Mouse (Mus musculus) forebrain, embryonic 11.5 days (tissue): ENCODE data around the gene Ccser1. TPM values are rescaled to one million over a fixed set of nuclear protein-coding genes. Genes with fewer than 3 reads are reported as not detected.
"Not testable (repeated sequence)": the region's sequence is repeated elsewhere in the genome, so short reads cannot be mapped to it uniquely, and the experiment has no call there.

Experiments
- ATAC-seq: fragments of 200-750 bp; cut with Nextera tagmentation; replicated peaks from 2 replicates; pipeline ENCODE4 v1.8.0; 2017; ENCODE audit warnings: moderate TSS enrichment; ENCODE audit not compliant: low FRiP score
- DNase-seq: peaks from one replicate; pipeline ENCODE4 v3.0.0-alpha.2; 2017; ENCODE audit warnings: low spot score
- H3K27ac ChIP-seq: fragments of 300-500 bp; sonication (generic); 2 replicates; pipeline ENCODE4 v1.5.1; 2014; ENCODE audit warnings: low read depth, low read length
- H3K27me3 ChIP-seq: fragments of 300-500 bp; sonication (generic); 2 replicates; pipeline ENCODE4 v1.6.1; 2014; ENCODE audit warnings: mild to moderate bottlenecking, low read length, mixed read lengths; ENCODE audit not compliant: control insufficient read depth, insufficient read depth
- H3K36me3 ChIP-seq: fragments of 300-500 bp; sonication (generic); 2 replicates; pipeline ENCODE4 v1.6.1; 2014; ENCODE audit warnings: mild to moderate bottlenecking, low read length, moderate library complexity, mixed read lengths; ENCODE audit not compliant: control insufficient read depth, insufficient read depth
- H3K4me1 ChIP-seq: fragments of 300-500 bp; sonication (generic); replicated peaks from 2 replicates; pipeline ENCODE4 v1.6.1; 2014; ENCODE audit warnings: low read length, mixed read lengths; ENCODE audit not compliant: control insufficient read depth, insufficient read depth
- H3K4me2 ChIP-seq: fragments of 300-500 bp; sonication (generic); 2 replicates; pipeline ENCODE4 v1.6.1; 2014; ENCODE audit warnings: low read depth, mild to moderate bottlenecking, low read length, moderate library complexity, mixed read lengths; ENCODE audit not compliant: severe bottlenecking
- H3K4me3 ChIP-seq: fragments of 300-500 bp; sonication (generic); 2 replicates; pipeline ENCODE4 v1.5.1; 2014; ENCODE audit warnings: low read depth, low read length
- H3K9ac ChIP-seq: fragments of 300-500 bp; sonication (generic); 2 replicates; pipeline ENCODE4 v1.6.1; 2014; ENCODE audit warnings: low read length
- H3K9me3 ChIP-seq: fragments of 300-500 bp; sonication (generic); 2 replicates; pipeline ENCODE4 v1.6.1; 2016; ENCODE audit warnings: low read length, mixed read lengths; ENCODE audit not compliant: control insufficient read depth
- WGBS: fragments of 180-500 bp; shearing (Covaris S2); extraction: QIAGEN DNeasy Blood & Tissue Kit; methylation state at CpG from one replicate; pipeline ENCODE4 v1.1.7; 2014; 5-methylcytosine and 5-hydroxymethylcytosine counted together
- polyA plus RNA-seq: library from polyadenylated mRNA; unstranded; fragments of >200 nt; fragmentation: Nextera tagmentation; extraction: Ambion mirVana; gene quantifications from 2 replicates; pipeline ENCODE4 v1.2.1, GENCODE M21; 2014

The Ccser1 gene
- polyA plus RNA-seq, 1 experiment from 2014 or later, result 15.3 TPM

DNA sequence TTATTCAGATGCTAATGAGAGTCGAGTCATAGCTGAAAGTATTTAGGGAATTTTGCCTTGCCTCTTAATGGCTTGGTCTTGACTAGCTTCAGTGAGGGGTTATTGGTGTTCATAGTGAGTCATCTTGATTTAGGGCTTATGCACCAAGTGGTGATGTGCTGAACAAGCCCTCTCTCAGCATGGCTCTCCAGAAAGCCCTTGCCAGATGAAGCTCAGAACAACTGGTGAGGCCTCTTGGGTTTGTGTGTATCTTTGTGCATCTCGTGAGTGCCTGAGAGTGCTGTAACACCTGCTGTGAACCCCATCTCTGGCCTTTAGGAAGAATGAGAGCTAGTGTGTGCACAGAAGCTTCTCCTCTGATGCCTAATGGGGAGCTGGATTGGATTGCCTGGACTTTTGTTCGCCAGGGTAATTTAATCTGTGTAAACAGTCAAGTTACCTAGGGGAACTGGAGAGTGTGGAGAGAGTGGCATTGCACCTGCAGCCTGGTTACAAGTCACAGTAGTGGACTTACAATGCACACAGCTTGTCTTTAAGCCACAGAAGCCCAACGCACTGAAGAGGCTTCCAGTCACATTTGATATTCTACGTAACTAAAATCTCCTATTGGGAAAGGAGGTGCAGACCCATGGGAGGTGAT is 53.5 kb downstream of the Ccser1 start:
- no peak for DNase-seq

DNA sequence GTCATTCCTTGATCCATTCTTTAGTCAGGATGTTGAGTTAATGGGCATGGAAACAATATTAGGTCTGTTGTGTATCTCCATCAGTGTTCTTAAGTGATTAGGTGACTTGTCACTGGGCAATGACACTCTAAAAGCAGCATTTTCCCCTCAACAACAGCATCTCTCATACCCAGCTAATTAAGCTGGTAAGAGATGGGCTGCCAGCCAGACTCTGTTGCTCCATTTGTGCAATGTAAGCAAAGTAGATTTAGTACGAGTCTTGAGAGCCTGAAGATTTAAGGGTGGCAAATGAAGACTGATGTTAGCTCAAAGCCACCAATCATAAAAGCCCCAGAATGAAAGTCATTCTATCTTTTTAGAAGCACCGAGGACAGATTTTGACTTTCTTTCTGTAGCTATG is 60.5 kb downstream of the Ccser1 start:
- H3K4me1 ChIP-seq, result no peaks in the 10 kb centered on the region
- no peak for ATAC-seq
- H3K4me2 ChIP-seq, result no peak overlapping the region
- H3K36me3 ChIP-seq, result no peaks in the 10 kb centered on the region
- H3K27me3 ChIP-seq, result no peaks in the 10 kb centered on the region
- H3K27ac ChIP-seq, result no peak overlapping the region
- no peak for DNase-seq
- no peak overlapping the region for H3K9ac ChIP-seq
- H3K4me3 ChIP-seq, result no peak overlapping the region
- WGBS, result 82% methylated on average over 2 of the region's 2 CpGs
- H3K9me3 ChIP-seq, result no peaks in the 10 kb centered on the region

More for the DNA sequence above, 53.5 kb downstream of the Ccser1 start:
- WGBS, result 31% methylated on average over 5 of the region's 5 CpGs
- Histone ChIP-seq H3K9ac (no peak overlapping the region), H3K4me1 (peaks cover 4% of the 10 kb centered on the region; the same call in 1 of the 2 replicates), H3K9me3 (no peaks in the 10 kb centered on the region), H3K4me3 (no peak overlapping the region), H3K36me3 (no peaks in the 10 kb centered on the region), H3K27me3 (no peaks in the 10 kb centered on the region), H3K4me2 (no peak overlapping the region), H3K27ac (no peak overlapping the region)
- ATAC-seq, result peak; percentile 49; the same call in 1 of the 2 replicates

DNA sequence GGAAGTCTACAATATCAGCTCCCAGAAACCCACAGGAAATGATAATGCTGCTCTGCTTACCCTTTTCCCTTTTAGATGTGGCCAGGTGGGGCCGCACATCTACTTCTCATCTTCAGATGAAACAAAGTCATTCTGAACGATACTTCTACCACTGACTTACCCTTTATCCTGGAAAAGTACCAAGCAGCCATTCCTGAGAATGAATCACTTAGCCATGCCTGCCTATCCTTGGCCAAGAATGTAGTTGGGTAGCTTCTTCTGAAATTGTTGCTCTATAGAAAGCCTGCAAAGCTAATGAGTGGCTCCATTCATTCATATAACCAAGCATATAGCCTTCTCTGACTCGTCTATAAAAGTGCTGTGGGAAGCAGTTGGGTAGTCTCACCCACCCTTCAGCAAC is 62.4 kb downstream of the Ccser1 start:
- H3K27ac ChIP-seq, result no peak overlapping the region
- no peak overlapping the region for H3K4me2 ChIP-seq
- DNase-seq (no peak), ATAC-seq (no peak)
- 87% methylated on average over 3 of the region's 3 CpGs for WGBS
- H3K36me3 ChIP-seq, result no peaks in the 10 kb centered on the region
- no peaks in the 10 kb centered on the region for H3K4me1 ChIP-seq
- H3K4me3 ChIP-seq, result no peak overlapping the region
- no peaks in the 10 kb centered on the region for H3K27me3 ChIP-seq
- no peak overlapping the region for H3K9ac ChIP-seq
- no peaks in the 10 kb centered on the region for H3K9me3 ChIP-seq

GRCm38 (mm10) chr6:61246523-61246922 is 66.4 kb downstream of the Ccser1 start:
- Histone ChIP-seq H3K4me2 (no peak overlapping the region), H3K9ac (no peak overlapping the region), H3K9me3 (no peaks in the 10 kb centered on the region), H3K27me3 (no peaks in the 10 kb centered on the region), H3K27ac (no peak overlapping the region), H3K4me3 (no peak overlapping the region), H3K36me3 (no peaks in the 10 kb centered on the region), H3K4me1 (no peaks in the 10 kb centered on the region)
- DNase-seq (no peak), ATAC-seq (no peak)
- 83% methylated on average over 4 of the region's 4 CpGs for WGBS

DNA sequence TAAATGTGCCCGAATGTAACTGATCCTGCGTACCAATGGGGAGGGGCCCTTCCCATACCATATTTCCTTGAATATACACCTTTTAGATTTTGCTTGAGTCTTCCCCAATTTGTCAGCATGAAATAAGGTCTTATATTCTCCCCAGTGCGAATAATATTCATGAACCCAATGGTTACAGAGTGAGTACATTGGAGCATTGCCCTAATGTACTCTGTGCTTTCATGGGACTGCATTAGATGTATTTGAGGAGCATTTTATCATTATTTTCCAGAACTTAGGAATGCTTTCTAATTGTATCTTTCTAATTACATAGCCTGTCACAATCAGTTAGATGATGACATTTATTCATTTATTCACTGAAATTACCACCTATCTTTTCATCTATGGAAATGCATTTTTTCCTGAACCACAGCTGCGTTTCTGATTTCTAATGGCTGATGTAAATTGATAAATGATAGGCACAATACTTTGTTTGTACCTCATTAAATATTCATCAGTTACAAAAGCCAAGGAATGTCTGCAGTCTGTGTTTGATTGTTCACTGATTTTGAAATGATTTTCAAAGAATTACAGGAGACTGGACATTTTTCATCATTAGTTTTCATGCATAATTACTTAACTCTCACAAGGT is 67.8 kb downstream of the Ccser1 start:
- H3K27me3 ChIP-seq, result no peaks in the 10 kb centered on the region
- H3K4me2 ChIP-seq, result no peak overlapping the region
- no peak overlapping the region for H3K9ac ChIP-seq
- ATAC-seq (no peak), DNase-seq (no peak)
- WGBS, result 85% methylated on average over 4 of the region's 4 CpGs
- H3K4me1 ChIP-seq, result no peaks in the 10 kb centered on the region
- H3K27ac ChIP-seq, result no peak overlapping the region
- no peaks in the 10 kb centered on the region for H3K36me3 ChIP-seq
- H3K4me3 ChIP-seq, result no peak overlapping the region
- H3K9me3 ChIP-seq, result no peaks in the 10 kb centered on the region

GRCm38 (mm10) chr6:61248700-61249099 is 68.6 kb downstream of the Ccser1 start:
- no peak overlapping the region for H3K9ac ChIP-seq
- no peaks in the 10 kb centered on the region for H3K27me3 ChIP-seq
- 74% methylated on average over 2 of the region's 2 CpGs for WGBS
- DNase-seq (no peak), ATAC-seq (no peak)
- no peaks in the 10 kb centered on the region for H3K4me1 ChIP-seq
- H3K27ac ChIP-seq, result no peak overlapping the region
- no peaks in the 10 kb centered on the region for H3K36me3 ChIP-seq
- no peak overlapping the region for H3K4me3 ChIP-seq
- no peak overlapping the region for H3K4me2 ChIP-seq
- H3K9me3 ChIP-seq, result no peaks in the 10 kb centered on the region

DNA sequence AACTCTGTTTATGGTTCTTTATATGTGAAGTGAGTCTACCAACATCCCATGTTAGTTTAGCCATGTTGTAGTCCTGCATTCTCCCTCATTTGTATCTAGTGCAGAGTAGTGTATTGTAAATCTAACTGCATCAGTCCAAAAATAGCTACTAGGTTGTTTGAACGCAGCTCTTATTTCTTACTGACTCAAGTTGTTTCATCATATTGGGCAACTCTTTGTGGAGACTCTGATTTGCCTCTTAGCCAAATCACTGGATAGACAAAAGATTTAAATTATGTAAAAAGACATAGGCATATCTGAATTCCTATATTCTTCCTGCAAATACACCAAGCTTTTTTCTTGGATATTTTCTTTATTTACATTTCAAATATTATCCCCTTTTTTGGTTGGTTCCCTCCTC is 71.1 kb downstream of the Ccser1 start:
- DNase-seq (no peak), ATAC-seq (no peak)
- H3K36me3 ChIP-seq, result no peaks in the 10 kb centered on the region
- no peaks in the 10 kb centered on the region for H3K27me3 ChIP-seq
- no peaks in the 10 kb centered on the region for H3K9me3 ChIP-seq
- H3K4me1 ChIP-seq, result no peaks in the 10 kb centered on the region
- no peak overlapping the region for H3K4me3 ChIP-seq
- no peak overlapping the region for H3K9ac ChIP-seq
- no peak overlapping the region for H3K27ac ChIP-seq
- 98% methylated on average over 1 of the region's 1 CpGs for whole genome bisulfite sequencing
- H3K4me2 ChIP-seq, result no peak overlapping the region

- no peaks in the 10 kb centered on the region for H3K36me3 ChIP-seq
- no peak for ATAC-seq
- H3K27me3 ChIP-seq, result no peaks in the 10 kb centered on the region
- 91% methylated on average over 7 of the region's 7 CpGs for WGBS
- no peak overlapping the region for H3K4me3 ChIP-seq
- no peaks in the 10 kb centered on the region for H3K4me1 ChIP-seq
- H3K9ac ChIP-seq, result no peak overlapping the region
- H3K27ac ChIP-seq, result no peak overlapping the region
- H3K9me3 ChIP-seq, result no peaks in the 10 kb centered on the region
- no peak for DNase-seq
- no peak overlapping the region for H3K4me2 ChIP-seq
Observed at GRCm38 (mm10) chr6:61252912-61253311, 72.8 kb downstream of the Ccser1 start.

DNA sequence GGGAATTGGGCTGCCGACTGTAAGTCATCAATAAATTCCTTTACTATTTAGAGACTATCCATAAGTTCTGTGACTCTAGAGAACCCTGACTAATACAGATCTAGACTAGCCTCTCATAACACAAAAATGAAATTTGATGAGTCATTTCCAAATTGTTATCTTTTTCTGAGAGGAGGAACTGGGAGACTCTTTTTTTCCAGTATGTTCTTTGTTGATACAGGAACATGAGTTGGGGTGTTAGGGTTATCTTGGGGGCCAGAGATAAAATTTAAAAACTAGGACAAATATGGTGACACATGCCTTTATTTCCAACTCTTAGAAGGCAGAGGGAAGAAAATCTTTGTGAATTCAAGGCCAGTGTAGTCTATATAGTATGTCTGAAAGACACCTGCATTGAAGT is 75.8 kb downstream of the Ccser1 start:
- H3K27me3 ChIP-seq, H3K4me1 ChIP-seq, DNase-seq, H3K36me3 ChIP-seq, ATAC-seq, H3K4me3 ChIP-seq, H3K27ac ChIP-seq, H3K4me2 ChIP-seq, H3K9me3 ChIP-seq, H3K9ac ChIP-seq: not testable (repeated sequence)
- WGBS, result no CpG with 5 or more reads among the region's 1 CpGs
